Mouse (Mus musculus) G1E (cell line): ENCODE results near the gene Kbtbd12. TPM values are rescaled to one million over a fixed set of nuclear protein-coding genes. Genes with fewer than 3 reads are reported as not detected.

Source experiments
- ATAC-seq: 2 replicates; pipeline ENCODE4 v1.8.0; 2016; ENCODE audit warnings: mild to moderate bottlenecking; ENCODE audit not compliant: insufficient number of reproducible peaks, poor library complexity, low FRiP score, severe bottlenecking; ENCODE audit errors: extremely low read depth
- DNase-seq: peaks from one replicate; pipeline ENCODE4 v3.0.0; 2012; ENCODE audit warnings: low spot score
- H3K27me3 ChIP-seq: 2 replicates; pipeline ENCODE4 v1.6.1; 2012; ENCODE audit warnings: mild to moderate bottlenecking, low read length, inconsistent platforms; ENCODE audit not compliant: insufficient read depth
- H3K36me3 ChIP-seq: replicated peaks from 2 replicates; pipeline ENCODE3; 2012; ENCODE audit warnings: mild to moderate bottlenecking, inconsistent platforms
- H3K4me1 ChIP-seq: 2 replicates; pipeline ENCODE4 v1.6.1; 2012; ENCODE audit warnings: low read depth, low read length, inconsistent platforms, mixed read lengths; ENCODE audit not compliant: insufficient read depth
- H3K4me3 ChIP-seq: 2 replicates; pipeline ENCODE4 v1.5.1; 2012; ENCODE audit warnings: low read depth, mild to moderate bottlenecking, inconsistent platforms, low read length, moderate library complexity, mixed read lengths
- H3K9me3 ChIP-seq: replicated peaks from 2 replicates; pipeline ENCODE4 v1.6.1; 2012; ENCODE audit warnings: inconsistent platforms
- CTCF ChIP-seq: IDR thresholded peaks from 2 replicates; pipeline ENCODE4 v1.5.1; 2012; ENCODE audit warnings: low read depth, low read length, inconsistent platforms, mixed read lengths
- GATA1 ChIP-seq: IDR thresholded peaks from 2 replicates; pipeline ENCODE4 v1.6.1; 2012; ENCODE audit warnings: borderline replicate concordance, low read length, inconsistent platforms, mixed read lengths
- GATA2 ChIP-seq: IDR thresholded peaks from 2 replicates; pipeline ENCODE4 v1.6.1; 2012; ENCODE audit warnings: low read depth, low read length, inconsistent platforms, borderline replicate concordance
- POLR2AphosphoS5 ChIP-seq: IDR thresholded peaks from 2 replicates; pipeline ENCODE4 v1.6.1; 2012; ENCODE audit warnings: low read depth, low read length, inconsistent platforms; ENCODE audit not compliant: insufficient replicate concordance
- TAL1 ChIP-seq: conservative IDR thresholded peaks from 2 replicates; pipeline ENCODE4 v1.6.1; 2012; ENCODE audit warnings: low read depth, low read length, inconsistent platforms, mixed read lengths
- polyA plus RNA-seq: library from polyadenylated mRNA; stranded (reverse); fragments of >175 nt; gene quantifications from 2 replicates; pipeline ENCODE4 v1.2.3, GENCODE M21; 2012
- total RNA-seq, 2 experiments: library from RNA; stranded (forward) in 1 of 2; stranded (reverse) in 1 of 2; fragments of 200-1000 nt in 1 of 2; fragments of >200 nt in 1 of 2; fragmentation: Nextera tagmentation in 1 of 2; gene quantifications; 2 replicates each; pipeline ENCODE4 v1.2.3; 2014 to 2017

Gene Kbtbd12
- total and polyA plus RNA-seq, 3 experiments: 0.27 TPM; not detected in 2

GRCm38 (mm10) chr6:88589517-88589916, 48.2 kb downstream of the Kbtbd12 start:
- DNase-seq (no peak), ATAC-seq (no peak)
- no peak for TF ChIP-seq POLR2AphosphoS5
- no peak for TF ChIP-seq TAL1
- no peak for TF ChIP-seq GATA2
- no peak for TF ChIP-seq GATA1
- TF ChIP-seq CTCF: no peak

GRCm38 (mm10) chr6:88588581-88589256, 49.0 kb downstream of the Kbtbd12 start:
- Histone ChIP-seq H3K27me3 (peaks cover 52% of the 10 kb centered on the region), H3K4me1 (peaks cover 4% of the 10 kb centered on the region; the same call in 1 of the 2 replicates), H3K4me3 (no peak overlapping the region), H3K36me3 (no peaks in the 10 kb centered on the region), H3K9me3 (no peaks in the 10 kb centered on the region)
- TF ChIP-seq POLR2AphosphoS5: no peak
- no peak for TF ChIP-seq TAL1
- no peak for TF ChIP-seq CTCF
- TF ChIP-seq GATA2: no peak
- TF ChIP-seq GATA1: no peak
- no peak for ATAC-seq
- no peak for DNase-seq

More at GRCm38 (mm10) chr6:88589517-88589916, 48.2 kb downstream of the Kbtbd12 start:
- Histone ChIP-seq H3K4me3 (no peak overlapping the region), H3K27me3 (peaks cover 48% of the 10 kb centered on the region), H3K9me3 (no peaks in the 10 kb centered on the region), H3K36me3 (no peaks in the 10 kb centered on the region), H3K4me1 (peaks cover 4% of the 10 kb centered on the region; the same call in 1 of the 2 replicates)

GRCm38 (mm10) chr6:88587091-88587490, 50.7 kb downstream of the Kbtbd12 start:
- H3K4me3 ChIP-seq: no peak overlapping the region
- no peaks in the 10 kb centered on the region for H3K36me3 ChIP-seq
- H3K9me3 ChIP-seq: no peaks in the 10 kb centered on the region
- ATAC-seq (no peak), DNase-seq (no peak)
- peaks cover 4% of the 10 kb centered on the region; the same call in 1 of the 2 replicates for H3K4me1 ChIP-seq
- peaks cover 56% of the 10 kb centered on the region for H3K27me3 ChIP-seq
- no peak for TF ChIP-seq CTCF
- TF ChIP-seq TAL1: no peak
- no peak for TF ChIP-seq GATA2

GRCm38 (mm10) chr6:88583950-88584349, 53.8 kb downstream of the Kbtbd12 start:
- ATAC-seq: no peak
- TF ChIP-seq POLR2AphosphoS5 (no peak), TAL1 (no peak), CTCF (no peak), GATA2 (no peak), GATA1 (no peak)
- DNase-seq: no peak
- H3K27me3 ChIP-seq: peaks cover 55% of the 10 kb centered on the region
- no peaks in the 10 kb centered on the region for H3K36me3 ChIP-seq
- no peaks in the 10 kb centered on the region for H3K9me3 ChIP-seq
- H3K4me3 ChIP-seq: no peak overlapping the region
- H3K4me1 ChIP-seq: no peaks in the 10 kb centered on the region

DNA sequence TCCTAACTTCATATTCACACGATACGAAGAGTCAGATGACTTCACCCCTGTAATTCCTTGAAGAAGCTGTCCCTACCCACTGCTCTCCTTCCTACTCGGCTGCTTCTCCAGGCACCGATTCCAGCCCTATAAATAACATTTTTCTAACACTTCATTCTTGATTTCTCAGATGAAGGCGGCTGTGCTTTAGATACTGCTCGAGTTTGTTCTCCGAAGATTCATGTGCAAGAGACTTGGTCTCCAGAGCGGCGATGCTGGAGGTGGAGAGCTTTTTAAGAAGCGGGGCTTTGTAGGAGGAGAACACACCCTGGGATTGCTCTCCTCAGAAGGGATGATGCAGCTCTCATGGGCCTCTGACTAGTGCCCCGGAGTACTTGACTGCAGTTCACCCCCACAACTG, 61.3 kb downstream of the Kbtbd12 start:
- Histone ChIP-seq H3K4me3 (no peak overlapping the region), H3K4me1 (no peaks in the 10 kb centered on the region), H3K36me3 (no peaks in the 10 kb centered on the region), H3K27me3 (peaks cover 23% of the 10 kb centered on the region), H3K9me3 (no peaks in the 10 kb centered on the region)
- DNase-seq: no peak
- TF ChIP-seq GATA2 (no peak), CTCF (no peak), POLR2AphosphoS5 (no peak), GATA1 (no peak), TAL1 (no peak)
- ATAC-seq: no peak

DNA sequence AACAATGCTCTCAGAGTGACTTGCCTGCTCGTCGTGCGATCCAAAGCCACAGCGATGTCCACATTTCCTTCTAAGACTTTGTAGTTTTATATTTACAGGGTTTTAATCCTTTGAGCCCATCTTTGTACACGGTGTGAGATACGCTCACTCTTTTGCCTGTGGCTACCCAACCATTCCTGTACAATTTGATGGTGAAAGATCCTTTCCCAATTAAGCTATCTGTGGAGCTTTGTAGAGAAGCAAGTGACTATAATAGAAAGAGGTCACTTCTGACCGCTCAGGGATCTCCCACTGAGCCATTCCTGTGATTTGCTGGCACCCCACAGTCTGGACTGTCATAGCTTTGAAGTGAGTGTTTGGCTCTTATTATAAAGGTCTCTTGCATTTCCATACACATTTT, 71.1 kb downstream of the Kbtbd12 start:
- DNase-seq: no peak
- no peak for ATAC-seq
- TF ChIP-seq CTCF (no peak), GATA2 (no peak), TAL1 (no peak), GATA1 (no peak), POLR2AphosphoS5 (no peak)
- H3K9me3 ChIP-seq: no peaks in the 10 kb centered on the region
- no peaks in the 10 kb centered on the region for H3K36me3 ChIP-seq
- no peak overlapping the region for H3K4me3 ChIP-seq
- no peaks in the 10 kb centered on the region for H3K4me1 ChIP-seq
- H3K27me3 ChIP-seq: peaks cover 33% of the 10 kb centered on the region
